Mouse (Mus musculus): Measurements from ENCODE around the gene Ncf1. TPM values are rescaled to one million over a fixed set of nuclear protein-coding genes. Genes with fewer than 3 reads are reported as not detected.

Ncf1 gene
- polyA plus RNA-seq, 1 experiment from 2014 or later, result 2.4 TPM

GRCm38 (mm10) chr5:134241831-134242230, 12.4 kb upstream of the Ncf1 start:
- Histone ChIP-seq H3K36me3 (ENCODE audit: control insufficient read depth, insufficient read depth, low read length) (peaks cover 80% of the 10 kb centered on the region), H3K4me2 (ENCODE audit: low read depth, severe bottlenecking) (no peak overlapping the region), H3K4me3 (ENCODE audit: low read depth, low read length) (no peak overlapping the region), H3K9me3 (ENCODE audit: control insufficient read depth, low read length) (no peaks in the 10 kb centered on the region), H3K9ac (ENCODE audit: low read length) (no peak overlapping the region), H3K27ac (replicated peaks; ENCODE audit: low read depth, low read length) (no peak overlapping the region), H3K27me3 (ENCODE audit: control insufficient read depth, insufficient read depth, low read length) (no peaks in the 10 kb centered on the region), H3K4me1 (ENCODE audit: control insufficient read depth, insufficient read depth, low read length) (no peaks in the 10 kb centered on the region)
- WGBS, result 88% methylated on average over 5 of the region's 5 CpGs
- no peak for ATAC-seq (ENCODE audit: insufficient number of reproducible peaks, low FRiP score, low TSS enrichment, low read depth)
- DNase-seq (ENCODE audit: low spot score), result no peak

GRCm38 (mm10) chr5:134237936-134238760, 8.7 kb upstream of the Ncf1 start:
- ATAC-seq (ENCODE audit: insufficient number of reproducible peaks, low FRiP score, low TSS enrichment, low read depth), result no peak
- Histone ChIP-seq H3K36me3 (ENCODE audit: control insufficient read depth, insufficient read depth, low read length) (peaks cover 54% of the 10 kb centered on the region), H3K27ac (replicated peaks; ENCODE audit: low read depth, low read length) (no peak overlapping the region), H3K9me3 (ENCODE audit: control insufficient read depth, low read length) (no peaks in the 10 kb centered on the region), H3K27me3 (ENCODE audit: control insufficient read depth, insufficient read depth, low read length) (no peaks in the 10 kb centered on the region), H3K4me2 (ENCODE audit: low read depth, severe bottlenecking) (no peak overlapping the region), H3K4me3 (ENCODE audit: low read depth, low read length) (no peak overlapping the region), H3K4me1 (ENCODE audit: control insufficient read depth, insufficient read depth, low read length) (peaks cover 15% of the 10 kb centered on the region), H3K9ac (ENCODE audit: low read length) (no peak overlapping the region)
- WGBS, result 91% methylated on average over 28 of the region's 28 CpGs
- no peak for DNase-seq (ENCODE audit: low spot score)

GRCm38 (mm10) chr5:134237508-134237907, 8.1 kb upstream of the Ncf1 start:
- 95% methylated on average over 11 of the region's 11 CpGs for WGBS
- H3K4me1 ChIP-seq (ENCODE audit: control insufficient read depth, insufficient read depth, low read length), result peaks cover 17% of the 10 kb centered on the region

DNA sequence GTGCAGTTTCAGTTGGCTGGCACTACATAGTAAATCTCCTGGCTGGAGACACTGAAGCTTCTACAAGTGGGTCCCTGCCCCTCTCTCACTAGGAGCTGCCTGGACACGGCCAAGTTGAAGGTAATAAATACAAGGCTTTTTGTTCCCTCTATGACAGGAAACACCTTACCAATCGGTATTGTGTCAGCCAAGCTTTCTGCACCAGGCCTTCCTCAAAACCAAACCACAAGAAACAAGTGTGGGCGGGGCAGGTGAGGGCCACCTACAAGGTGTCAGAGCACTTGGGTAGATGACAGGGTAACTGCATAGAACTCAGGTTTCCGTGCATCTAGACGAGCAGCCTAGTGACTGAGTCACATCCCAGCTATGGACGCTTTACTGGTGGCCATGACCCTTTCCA, 7.4 kb upstream of the Ncf1 start:
- H3K4me2 ChIP-seq (ENCODE audit: low read depth, severe bottlenecking), result no peak overlapping the region
- H3K9ac ChIP-seq (ENCODE audit: low read length), result no peak overlapping the region
- H3K36me3 ChIP-seq (ENCODE audit: control insufficient read depth, insufficient read depth, low read length), result peaks cover 45% of the 10 kb centered on the region
- H3K4me1 ChIP-seq (ENCODE audit: control insufficient read depth, insufficient read depth, low read length), result peaks cover 20% of the 10 kb centered on the region
- no peak overlapping the region for H3K4me3 ChIP-seq (ENCODE audit: low read depth, low read length)
- H3K27ac ChIP-seq (replicated peaks; ENCODE audit: low read depth, low read length), result no peak overlapping the region
- DNase-seq (ENCODE audit: low spot score) (no peak), ATAC-seq (ENCODE audit: insufficient number of reproducible peaks, low FRiP score, low TSS enrichment, low read depth) (no peak)
- no peaks in the 10 kb centered on the region for H3K27me3 ChIP-seq (ENCODE audit: control insufficient read depth, insufficient read depth, low read length)
- H3K9me3 ChIP-seq (ENCODE audit: control insufficient read depth, low read length), result no peaks in the 10 kb centered on the region
- WGBS, result 88% methylated on average over 6 of the region's 6 CpGs

More at GRCm38 (mm10) chr5:134237508-134237907, 8.1 kb upstream of the Ncf1 start:
- DNase-seq (ENCODE audit: low spot score) (no peak), ATAC-seq (ENCODE audit: insufficient number of reproducible peaks, low FRiP score, low TSS enrichment, low read depth) (no peak)
- H3K4me2 ChIP-seq (ENCODE audit: low read depth, severe bottlenecking), result no peak overlapping the region
- no peak overlapping the region for H3K9ac ChIP-seq (ENCODE audit: low read length)
- no peaks in the 10 kb centered on the region for H3K27me3 ChIP-seq (ENCODE audit: control insufficient read depth, insufficient read depth, low read length)
- H3K36me3 ChIP-seq (ENCODE audit: control insufficient read depth, insufficient read depth, low read length), result peaks cover 51% of the 10 kb centered on the region
- no peaks in the 10 kb centered on the region for H3K9me3 ChIP-seq (ENCODE audit: control insufficient read depth, low read length)
- H3K4me3 ChIP-seq (ENCODE audit: low read depth, low read length), result no peak overlapping the region
- no peak overlapping the region for H3K27ac ChIP-seq (replicated peaks; ENCODE audit: low read depth, low read length)

GRCm38 (mm10) chr5:134236241-134236640, 6.8 kb upstream of the Ncf1 start:
- H3K4me2 ChIP-seq (ENCODE audit: low read depth, severe bottlenecking), result no peak overlapping the region
- no peaks in the 10 kb centered on the region for H3K27me3 ChIP-seq (ENCODE audit: control insufficient read depth, insufficient read depth, low read length)
- peaks cover 40% of the 10 kb centered on the region for H3K36me3 ChIP-seq (ENCODE audit: control insufficient read depth, insufficient read depth, low read length)
- no peak overlapping the region for H3K4me3 ChIP-seq (ENCODE audit: low read depth, low read length)
- H3K27ac ChIP-seq (replicated peaks; ENCODE audit: low read depth, low read length), result no peak overlapping the region
- H3K9me3 ChIP-seq (ENCODE audit: control insufficient read depth, low read length), result no peaks in the 10 kb centered on the region
- no peak overlapping the region for H3K9ac ChIP-seq (ENCODE audit: low read length)
- H3K4me1 ChIP-seq (ENCODE audit: control insufficient read depth, insufficient read depth, low read length), result peaks cover 20% of the 10 kb centered on the region
- no peak for DNase-seq (ENCODE audit: low spot score)
- WGBS, result 92% methylated on average over 3 of the region's 3 CpGs
- ATAC-seq (ENCODE audit: insufficient number of reproducible peaks, low FRiP score, low TSS enrichment, low read depth), result no peak

DNA sequence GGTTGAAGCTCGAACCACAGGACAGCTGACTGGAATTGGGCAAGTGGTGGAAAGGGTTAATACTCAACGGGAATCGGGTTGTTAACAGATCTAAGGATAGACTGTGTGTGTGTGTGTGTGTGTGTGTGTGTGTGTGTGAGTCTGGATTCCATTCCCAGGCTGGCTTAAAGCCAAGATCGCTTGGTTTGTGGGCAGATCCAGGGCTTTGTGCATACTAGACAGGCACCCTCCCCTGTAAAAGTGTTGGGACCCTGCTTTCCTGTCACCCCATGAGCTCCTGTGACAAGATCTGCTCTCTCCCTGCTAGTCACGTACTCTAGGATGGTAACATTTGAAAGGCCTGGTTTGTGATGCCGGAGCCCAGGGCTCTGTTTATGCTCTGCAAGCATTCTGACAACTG, 5.7 kb upstream of the Ncf1 start:
- 34% methylated on average over 6 of the region's 6 CpGs for WGBS
- peak; percentile 49 for DNase-seq (ENCODE audit: low spot score)
- no peaks in the 10 kb centered on the region for H3K9me3 ChIP-seq (ENCODE audit: control insufficient read depth, low read length)
- H3K27ac ChIP-seq (replicated peaks; ENCODE audit: low read depth, low read length), result peak overlapping the region; percentile 64
- H3K4me3 ChIP-seq (ENCODE audit: low read depth, low read length), result no peak overlapping the region
- H3K36me3 ChIP-seq (ENCODE audit: control insufficient read depth, insufficient read depth, low read length), result peaks cover 29% of the 10 kb centered on the region
- H3K9ac ChIP-seq (ENCODE audit: low read length), result peak overlapping the region; percentile 18; the same call in 1 of the 2 replicates
- no peaks in the 10 kb centered on the region for H3K27me3 ChIP-seq (ENCODE audit: control insufficient read depth, insufficient read depth, low read length)
- H3K4me2 ChIP-seq (ENCODE audit: low read depth, severe bottlenecking), result no peak overlapping the region
- peaks cover 20% of the 10 kb centered on the region for H3K4me1 ChIP-seq (ENCODE audit: control insufficient read depth, insufficient read depth, low read length)
- no peak for ATAC-seq (ENCODE audit: insufficient number of reproducible peaks, low FRiP score, low TSS enrichment, low read depth)

DNA sequence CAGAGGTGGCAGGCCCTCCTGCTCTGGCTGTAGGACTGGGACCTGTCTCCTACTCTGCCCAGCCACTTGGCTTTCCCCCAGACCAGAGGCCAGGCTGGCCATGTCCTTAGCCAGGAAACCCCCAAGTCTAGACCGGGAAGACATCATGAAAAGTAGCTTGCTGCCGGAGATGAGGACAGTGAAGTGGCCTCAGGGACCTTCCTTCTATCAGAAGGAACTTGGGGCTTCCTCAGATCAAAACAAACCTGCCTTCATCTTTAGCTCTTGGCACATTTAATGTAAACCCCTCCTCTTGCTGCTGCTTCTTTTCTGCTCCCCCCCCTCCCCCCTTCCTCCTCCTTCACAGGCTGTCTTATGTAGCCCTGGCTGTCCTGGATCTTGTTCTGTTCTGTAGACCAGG, 4.8 kb upstream of the Ncf1 start:
- Histone ChIP-seq H3K9me3 (ENCODE audit: control insufficient read depth, low read length) (no peaks in the 10 kb centered on the region), H3K9ac (ENCODE audit: low read length) (no peak overlapping the region), H3K4me3 (ENCODE audit: low read depth, low read length) (no peak overlapping the region), H3K36me3 (ENCODE audit: control insufficient read depth, insufficient read depth, low read length) (peaks cover 22% of the 10 kb centered on the region), H3K4me2 (ENCODE audit: low read depth, severe bottlenecking) (no peak overlapping the region), H3K27me3 (ENCODE audit: control insufficient read depth, insufficient read depth, low read length) (no peaks in the 10 kb centered on the region), H3K27ac (replicated peaks; ENCODE audit: low read depth, low read length) (0 out of 2 replicates have a peak overlapping the region, but pooled peaks have one; percentile 8), H3K4me1 (ENCODE audit: control insufficient read depth, insufficient read depth, low read length) (peaks cover 20% of the 10 kb centered on the region)
- WGBS, result 67% methylated on average over 2 of the region's 2 CpGs
- ATAC-seq (ENCODE audit: insufficient number of reproducible peaks, low FRiP score, low TSS enrichment, low read depth) (no peak), DNase-seq (ENCODE audit: low spot score) (no peak)

- 52% methylated on average over 7 of the region's 7 CpGs for WGBS
- no peak overlapping the region for H3K4me2 ChIP-seq (ENCODE audit: low read depth, severe bottlenecking)
- peaks cover 16% of the 10 kb centered on the region for H3K36me3 ChIP-seq (ENCODE audit: control insufficient read depth, insufficient read depth, low read length)
- no peak overlapping the region for H3K27ac ChIP-seq (replicated peaks; ENCODE audit: low read depth, low read length)
- H3K9ac ChIP-seq (ENCODE audit: low read length), result no peak overlapping the region
- no peaks in the 10 kb centered on the region for H3K9me3 ChIP-seq (ENCODE audit: control insufficient read depth, low read length)
- ATAC-seq (ENCODE audit: insufficient number of reproducible peaks, low FRiP score, low TSS enrichment, low read depth), result no peak
- DNase-seq (ENCODE audit: low spot score), result no peak
- no peaks in the 10 kb centered on the region for H3K27me3 ChIP-seq (ENCODE audit: control insufficient read depth, insufficient read depth, low read length)
- H3K4me1 ChIP-seq (ENCODE audit: control insufficient read depth, insufficient read depth, low read length), result peaks cover 20% of the 10 kb centered on the region
- no peak overlapping the region for H3K4me3 ChIP-seq (ENCODE audit: low read depth, low read length)
Observed at GRCm38 (mm10) chr5:134233244-134233651, 3.8 kb upstream of the Ncf1 start.

All from limb, embryonic 11.5 days (tissue).